Mouse (Mus musculus) ES-E14 (cell line): Measurements from ENCODE around the gene Rab11a.

ENCODE experiments used
- HCFC1 ChIP-seq: IDR thresholded peaks from 2 replicates; pipeline ENCODE4 v1.6.1; 2012; ENCODE audit warnings: low read length, inconsistent platforms, borderline replicate concordance; ENCODE audit not compliant: insufficient read depth
- MAFK ChIP-seq: IDR thresholded peaks from 2 replicates; pipeline ENCODE4 v1.6.1; 2014; ENCODE audit warnings: mild to moderate bottlenecking, low read depth, low read length, inconsistent platforms; ENCODE audit not compliant: insufficient read depth
- ZC3H11A ChIP-seq: IDR thresholded peaks from 2 replicates; pipeline ENCODE4 v1.6.1; 2012; ENCODE audit warnings: low read depth, mild to moderate bottlenecking, inconsistent platforms, low read length, borderline replicate concordance
- ZNF384 ChIP-seq: IDR thresholded peaks from 2 replicates; pipeline ENCODE4 v1.6.1; 2012; ENCODE audit warnings: low read depth, low read length, inconsistent platforms

DNA sequence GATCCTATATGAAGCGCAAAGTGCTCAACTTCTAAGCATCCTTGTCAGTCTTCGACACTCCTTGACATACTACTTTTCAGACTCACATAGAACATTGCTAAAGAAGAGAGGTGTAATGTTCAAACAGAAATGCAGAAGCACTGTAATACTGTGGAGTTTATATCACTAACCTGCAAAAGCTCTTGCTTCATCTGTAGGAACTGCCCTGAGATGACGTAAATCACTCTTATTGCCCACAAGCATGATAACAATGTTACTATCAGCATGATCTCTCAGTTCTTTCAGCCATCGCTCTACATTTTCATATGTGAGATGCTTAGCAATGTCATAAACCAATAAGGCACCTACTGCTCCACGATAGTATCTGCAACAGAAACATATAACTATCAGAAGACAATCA is 11.1 kb downstream of the Rab11a start:
- TF ChIP-seq ZNF384 (no peak), ZC3H11A (no peak), MAFK (no peak), HCFC1 (no peak)
